Mouse (Mus musculus) hindbrain, embryonic 12.5 days (tissue): ENCODE results near the gene Afap1. TPM values are rescaled to one million over a fixed set of nuclear protein-coding genes. Genes with fewer than 3 reads are reported as not detected.

Source experiments
- ATAC-seq: fragments of 200-750 bp; cut with Nextera tagmentation; 2 replicates; pipeline ENCODE4 v1.8.0; 2017; ENCODE audit warnings: moderate TSS enrichment; ENCODE audit not compliant: low FRiP score
- H3K27ac ChIP-seq: fragments of 300-500 bp; sonication (generic); 2 replicates; pipeline ENCODE4 v1.5.1; 2016; ENCODE audit warnings: mild to moderate bottlenecking
- H3K27me3 ChIP-seq: fragments of 300-500 bp; sonication (generic); 2 replicates; pipeline ENCODE4 v1.6.1; 2016; ENCODE audit warnings: mild to moderate bottlenecking
- H3K36me3 ChIP-seq: fragments of 300-500 bp; sonication (generic); 2 replicates; pipeline ENCODE4 v1.6.1; 2016; ENCODE audit warnings: mild to moderate bottlenecking
- H3K4me1 ChIP-seq: fragments of 300-500 bp; sonication (generic); 2 replicates; pipeline ENCODE4 v1.6.1; 2016
- H3K4me2 ChIP-seq: fragments of 300-500 bp; sonication (generic); replicated peaks from 2 replicates; pipeline ENCODE4 v1.6.1; 2016; ENCODE audit warnings: mild to moderate bottlenecking
- H3K4me3 ChIP-seq: fragments of 300-500 bp; sonication (generic); 2 replicates; pipeline ENCODE4 v1.5.1; 2016; ENCODE audit warnings: mild to moderate bottlenecking
- H3K9ac ChIP-seq: fragments of 300-500 bp; sonication (generic); 2 replicates; pipeline ENCODE4 v1.6.1; 2016; ENCODE audit warnings: mild to moderate bottlenecking, moderate library complexity
- H3K9me3 ChIP-seq: fragments of 300-500 bp; sonication (generic); replicated peaks from 2 replicates; pipeline ENCODE4 v1.6.1; 2016; ENCODE audit warnings: mild to moderate bottlenecking
- WGBS: fragments of 180-500 bp; shearing (Covaris S2); methylation state at CpG from one replicate; pipeline ENCODE4 v1.1.7; 2016; 5-methylcytosine and 5-hydroxymethylcytosine counted together
- polyA plus RNA-seq: library from polyadenylated mRNA; unstranded; fragments of >200 nt; fragmentation: Nextera tagmentation; extraction: Ambion mirVana; gene quantifications from 2 replicates; pipeline ENCODE4 v1.2.1, GENCODE M21; 2016

Gene Afap1
- polyA plus RNA-seq, 1 experiment from 2014 or later, result 80.4 TPM

DNA sequence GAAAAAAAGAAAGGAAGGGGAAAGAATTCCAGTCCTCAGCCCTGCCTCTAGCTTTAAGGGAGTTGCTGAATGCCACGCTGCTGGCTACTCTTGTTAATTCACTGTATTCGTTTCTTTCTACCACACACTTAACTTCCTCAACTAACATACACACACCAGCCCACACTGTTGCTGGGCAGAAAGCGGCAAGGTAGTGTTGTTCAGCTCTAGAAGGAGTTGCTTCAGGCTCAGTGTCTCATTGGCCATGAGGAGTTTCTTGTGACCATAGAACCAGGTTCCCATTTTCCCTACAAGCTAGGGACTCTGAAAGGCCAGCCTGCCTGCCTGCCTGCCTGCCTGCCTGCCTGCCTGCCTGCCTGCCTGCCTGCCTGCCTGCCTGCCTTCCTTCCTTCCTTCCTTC lies 5.9 kb downstream of the Afap1 start:
- Histone ChIP-seq H3K27me3 (no peaks in the 10 kb centered on the region), H3K9ac (no peak overlapping the region), H3K4me1 (peaks cover 84% of the 10 kb centered on the region), H3K36me3 (no peaks in the 10 kb centered on the region), H3K9me3 (no peaks in the 10 kb centered on the region), H3K27ac (no peak overlapping the region), H3K4me3 (no peak overlapping the region), H3K4me2 (no peak overlapping the region)
- 86% methylated on average over 3 of the region's 3 CpGs for WGBS
- ATAC-seq, result no peak

DNA sequence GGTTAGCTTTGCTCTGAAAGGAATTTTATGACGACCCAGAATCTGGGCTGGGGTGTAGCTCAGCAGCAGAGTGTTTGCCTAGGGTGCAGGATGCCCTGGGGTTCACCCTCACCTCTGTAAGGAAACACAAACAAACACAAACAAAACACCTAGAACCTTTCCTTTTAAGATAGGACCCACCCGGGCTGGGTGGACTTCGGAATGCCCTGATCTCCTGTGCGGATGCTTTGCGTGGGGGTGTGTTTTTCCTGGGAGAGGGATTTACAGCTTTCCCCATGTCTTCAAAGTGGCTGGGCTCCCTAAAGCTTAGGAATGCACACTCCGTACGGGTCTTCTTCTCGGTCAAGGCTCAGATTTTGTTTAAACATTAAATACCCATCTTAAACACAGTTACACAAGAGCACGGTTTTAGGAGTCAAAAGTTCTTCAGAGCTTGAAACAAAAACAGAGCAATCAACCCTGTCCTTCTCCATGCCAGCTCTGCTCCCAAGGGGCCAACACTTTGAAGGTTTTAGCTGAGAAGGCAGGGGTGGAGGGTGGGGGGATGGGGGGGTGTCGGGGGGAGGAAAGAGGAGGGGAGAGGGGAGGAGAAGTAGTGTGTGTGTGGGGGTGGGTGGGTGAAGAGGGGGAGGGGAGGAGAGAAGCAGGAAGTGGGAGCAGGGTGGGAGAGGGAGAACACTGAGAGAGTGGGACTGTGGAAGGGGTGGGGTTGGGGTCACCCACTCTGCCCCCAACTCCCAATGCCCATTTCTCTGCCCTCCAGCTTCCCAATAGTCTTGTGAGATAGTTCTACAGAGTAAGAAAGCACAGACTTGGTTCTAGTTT lies 7.5 kb downstream of the Afap1 start:
- no peaks in the 10 kb centered on the region for H3K36me3 ChIP-seq
- H3K27ac ChIP-seq, result peak overlapping the region; percentile 35
- no peak overlapping the region for H3K4me3 ChIP-seq
- no peaks in the 10 kb centered on the region for H3K9me3 ChIP-seq
- 24% methylated on average over 10 of the region's 10 CpGs for WGBS
- peak overlapping the region; percentile 8; the same call in 1 of the 2 replicates for H3K9ac ChIP-seq
- peak; percentile 21; the same call in 1 of the 2 replicates for ATAC-seq
- H3K4me1 ChIP-seq, result peaks cover 88% of the 10 kb centered on the region
- H3K4me2 ChIP-seq, result peak overlapping the region; percentile 27
- no peaks in the 10 kb centered on the region for H3K27me3 ChIP-seq

DNA sequence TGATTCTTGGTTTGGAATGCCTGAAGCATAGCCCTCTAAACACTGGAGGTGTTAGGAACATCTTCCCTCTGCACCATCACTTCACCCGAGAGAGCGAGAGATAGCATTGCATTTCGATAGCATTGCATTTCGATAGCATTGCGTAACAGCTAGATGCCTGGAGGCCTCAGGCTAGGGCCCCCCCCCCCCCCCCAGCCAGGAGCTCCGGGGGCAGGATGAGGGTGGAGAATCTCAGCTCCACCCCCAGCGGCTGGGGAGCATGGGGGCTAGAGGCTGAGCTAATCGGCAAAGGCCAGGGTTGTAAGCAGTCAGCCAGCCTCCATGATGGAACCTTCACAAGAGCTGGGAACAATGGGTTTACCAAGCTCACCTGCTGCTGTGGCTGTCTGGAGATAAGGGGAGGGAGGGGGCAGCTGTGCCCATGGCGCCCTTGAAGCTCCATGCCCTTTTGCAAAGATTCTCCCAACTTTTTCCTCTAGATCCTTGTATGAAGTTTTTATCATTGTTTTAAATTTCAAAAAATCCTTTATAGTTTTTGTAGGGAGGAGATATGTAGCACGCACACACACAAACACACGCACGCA lies 8.2 kb downstream of the Afap1 start:
- peak overlapping the region; percentile 27 for H3K4me2 ChIP-seq
- no peak overlapping the region for H3K4me3 ChIP-seq
- H3K9ac ChIP-seq, result peak overlapping the region; percentile 8; the same call in 1 of the 2 replicates
- ATAC-seq, result peak; percentile 45; the same call in 1 of the 2 replicates
- H3K27me3 ChIP-seq, result no peaks in the 10 kb centered on the region
- 47% methylated on average over 12 of the region's 12 CpGs for WGBS
- H3K27ac ChIP-seq, result peak overlapping the region; percentile 35; the same call in 1 of the 2 replicates
- no peaks in the 10 kb centered on the region for H3K36me3 ChIP-seq
- H3K9me3 ChIP-seq, result no peaks in the 10 kb centered on the region
- peaks cover 88% of the 10 kb centered on the region for H3K4me1 ChIP-seq

DNA sequence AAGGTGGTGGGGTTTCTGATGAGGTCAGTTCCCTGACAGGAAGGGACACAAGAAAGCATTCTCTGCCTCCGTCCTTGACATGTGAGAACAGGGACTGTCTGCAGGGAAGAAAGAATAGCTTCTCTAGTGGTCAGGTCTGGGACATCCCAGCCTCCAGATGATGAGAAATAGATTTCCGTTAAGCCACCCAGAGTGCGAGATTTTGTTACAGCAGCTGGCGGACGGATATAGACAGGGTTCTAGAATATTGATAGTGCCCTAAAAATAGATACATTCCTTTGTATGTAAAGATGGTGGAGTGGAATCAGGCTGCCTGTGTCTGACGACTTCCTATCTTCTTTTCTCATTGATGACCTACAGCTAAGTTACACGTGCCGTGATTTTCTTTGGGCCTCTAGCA lies 10.3 kb downstream of the Afap1 start:
- peaks cover 89% of the 10 kb centered on the region for H3K4me1 ChIP-seq
- no peaks in the 10 kb centered on the region for H3K9me3 ChIP-seq
- no peak for ATAC-seq
- H3K27ac ChIP-seq, result no peak overlapping the region
- H3K9ac ChIP-seq, result no peak overlapping the region
- WGBS, result 69% methylated on average over 8 of the region's 8 CpGs
- no peaks in the 10 kb centered on the region for H3K27me3 ChIP-seq
- H3K36me3 ChIP-seq, result no peaks in the 10 kb centered on the region
- no peak overlapping the region for H3K4me2 ChIP-seq
- no peak overlapping the region for H3K4me3 ChIP-seq

DNA sequence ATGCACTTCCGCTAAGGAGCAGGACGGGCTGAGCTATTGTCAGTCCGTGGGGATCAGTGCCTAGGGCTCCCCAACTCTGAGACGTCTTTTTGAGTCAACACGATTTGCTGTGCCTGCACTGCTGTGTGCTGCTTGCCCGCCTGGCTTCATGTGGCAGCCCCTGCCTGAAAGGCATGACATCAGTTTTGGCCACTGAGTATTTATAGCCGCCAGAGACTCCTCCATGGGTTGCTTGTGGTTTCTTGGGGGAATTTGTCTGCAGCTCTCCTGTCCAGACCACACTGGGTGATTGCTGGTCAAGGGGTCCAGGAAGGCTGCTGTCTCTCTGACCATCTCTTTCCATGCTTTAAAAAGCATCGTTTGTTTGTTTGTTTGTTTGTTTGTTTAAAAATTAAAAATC lies 12.2 kb downstream of the Afap1 start:
- H3K27me3 ChIP-seq, result no peaks in the 10 kb centered on the region
- no peaks in the 10 kb centered on the region for H3K36me3 ChIP-seq
- H3K4me3 ChIP-seq, result no peak overlapping the region
- no peak overlapping the region for H3K4me2 ChIP-seq
- peaks cover 89% of the 10 kb centered on the region for H3K4me1 ChIP-seq
- H3K9ac ChIP-seq, result no peak overlapping the region
- WGBS, result 58% methylated on average over 8 of the region's 8 CpGs
- no peaks in the 10 kb centered on the region for H3K9me3 ChIP-seq
- H3K27ac ChIP-seq, result peak overlapping the region; percentile 7; the same call in 1 of the 2 replicates
- ATAC-seq, result no peak

DNA sequence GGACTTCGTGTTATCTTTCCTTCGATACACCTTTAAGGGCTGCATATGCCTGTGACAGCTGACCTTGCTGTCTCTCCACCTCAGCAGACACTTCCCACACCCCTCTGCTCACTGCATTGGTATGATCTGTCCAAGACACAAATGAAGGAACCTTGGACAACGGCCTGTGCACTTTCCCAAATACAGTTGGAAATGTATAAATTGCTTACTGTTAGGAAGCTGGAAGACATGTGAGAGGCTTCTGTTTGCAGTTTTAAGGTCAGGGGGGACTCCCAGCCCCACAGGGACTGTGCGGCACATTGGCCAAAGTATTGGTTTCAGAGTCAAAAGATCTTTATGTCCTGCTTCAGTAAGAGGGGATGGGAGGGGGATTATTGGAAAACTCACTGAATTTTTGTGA lies 14.0 kb downstream of the Afap1 start:
- H3K4me3 ChIP-seq, result no peak overlapping the region
- WGBS, result 70% methylated on average over 4 of the region's 4 CpGs
- no peaks in the 10 kb centered on the region for H3K27me3 ChIP-seq
- H3K9me3 ChIP-seq, result no peaks in the 10 kb centered on the region
- no peak for ATAC-seq
- H3K36me3 ChIP-seq, result no peaks in the 10 kb centered on the region
- no peak overlapping the region for H3K9ac ChIP-seq
- peaks cover 80% of the 10 kb centered on the region for H3K4me1 ChIP-seq
- peak overlapping the region; percentile 92 for H3K27ac ChIP-seq
- H3K4me2 ChIP-seq, result no peak overlapping the region

DNA sequence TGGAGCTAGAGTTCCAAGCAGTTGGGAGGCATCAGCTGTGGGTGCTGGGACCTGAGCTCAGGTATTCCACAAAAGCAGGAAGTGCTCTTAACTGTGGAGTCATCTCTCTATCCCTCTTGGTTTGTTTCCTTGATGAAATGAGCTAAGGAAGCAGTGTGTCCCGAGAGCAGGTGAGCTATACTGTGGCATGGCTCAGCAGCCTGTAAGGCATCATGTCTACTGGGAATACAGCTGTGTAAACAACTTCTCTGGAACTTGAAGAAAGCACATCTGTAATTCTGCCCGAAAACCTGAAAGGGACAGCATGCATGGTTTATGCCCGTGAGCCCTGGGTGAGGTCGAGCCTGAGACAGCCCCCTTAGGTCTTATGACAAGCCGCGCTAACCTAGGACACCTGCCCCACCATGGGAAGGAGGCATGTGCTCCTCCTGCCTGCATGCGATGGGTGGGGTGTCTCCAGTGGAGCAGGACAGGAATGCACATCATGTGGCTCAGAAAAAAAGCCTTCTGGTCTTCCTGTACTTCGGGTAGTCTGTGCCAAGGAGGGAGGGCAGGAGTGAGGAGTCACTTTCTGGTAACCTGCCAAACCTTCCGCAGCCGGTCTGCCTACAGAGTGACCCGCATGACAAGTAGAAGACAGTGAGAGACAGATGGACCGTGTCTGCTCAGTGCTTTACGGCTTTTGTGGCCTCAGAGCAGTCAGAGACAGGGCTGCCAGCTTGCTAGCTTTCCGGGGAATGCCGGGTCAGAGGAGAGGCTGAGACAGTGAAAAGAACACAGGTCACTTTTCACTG lies 14.7 kb downstream of the Afap1 start:
- peak overlapping the region; percentile 10; the same call in 1 of the 2 replicates for H3K9ac ChIP-seq
- peak overlapping the region; percentile 32 for H3K4me2 ChIP-seq
- 16% methylated on average over 15 of the region's 15 CpGs for WGBS
- peaks cover 78% of the 10 kb centered on the region for H3K4me1 ChIP-seq
- H3K4me3 ChIP-seq, result no peak overlapping the region
- H3K36me3 ChIP-seq, result peaks cover 7% of the 10 kb centered on the region; the same call in 1 of the 2 replicates
- no peaks in the 10 kb centered on the region for H3K9me3 ChIP-seq
- no peaks in the 10 kb centered on the region for H3K27me3 ChIP-seq
- peak overlapping the region; percentile 92 for H3K27ac ChIP-seq
- peak; percentile 90 for ATAC-seq

DNA sequence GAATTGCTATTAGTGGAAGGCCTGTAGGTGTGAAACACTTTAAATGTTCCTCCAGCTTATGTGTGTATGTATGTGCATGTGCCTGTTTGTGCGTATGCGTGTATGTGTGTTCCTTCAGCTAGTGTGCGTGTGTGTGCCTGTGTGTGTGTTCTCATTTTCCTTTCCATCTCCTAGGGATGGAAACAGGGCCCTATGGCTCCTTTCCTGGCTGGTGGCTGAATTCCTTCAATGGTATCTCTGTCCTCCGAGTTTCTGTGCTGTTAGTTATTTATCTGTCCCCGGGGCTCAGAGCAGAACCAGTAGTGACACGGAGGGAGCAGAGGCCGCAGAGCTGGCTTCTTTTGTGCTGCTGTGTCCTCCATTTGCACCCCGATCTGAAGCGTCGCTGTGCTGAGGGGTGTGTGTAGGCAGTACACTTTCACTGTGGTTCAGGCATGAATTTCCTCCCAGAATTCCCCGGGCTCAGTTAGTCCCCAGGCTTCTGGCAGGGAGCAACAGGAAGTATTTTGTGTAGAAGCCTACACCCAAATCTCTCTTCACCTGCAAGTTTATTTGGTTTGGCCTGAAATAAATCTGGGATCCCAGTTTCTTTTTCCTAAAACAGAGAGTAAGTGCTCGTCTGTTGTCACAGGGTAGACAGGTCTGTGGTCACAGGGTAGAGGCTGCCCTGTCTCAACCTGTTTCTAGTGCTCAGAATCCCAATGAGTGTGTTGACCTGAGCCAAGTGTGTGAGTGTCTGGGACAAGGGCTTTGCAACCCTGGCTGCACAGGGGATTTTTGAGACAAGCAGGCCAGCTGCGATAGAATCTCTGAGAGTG lies 15.7 kb downstream of the Afap1 start:
- WGBS, result 52% methylated on average over 13 of the region's 13 CpGs
- Histone ChIP-seq H3K27me3 (no peaks in the 10 kb centered on the region), H3K27ac (peak overlapping the region; percentile 92), H3K4me3 (no peak overlapping the region), H3K9me3 (no peaks in the 10 kb centered on the region), H3K4me1 (peaks cover 70% of the 10 kb centered on the region), H3K36me3 (peaks cover 7% of the 10 kb centered on the region; the same call in 1 of the 2 replicates), H3K4me2 (peak overlapping the region; percentile 32), H3K9ac (peak overlapping the region; percentile 35)
- ATAC-seq, result peak; percentile 7; the same call in 1 of the 2 replicates

DNA sequence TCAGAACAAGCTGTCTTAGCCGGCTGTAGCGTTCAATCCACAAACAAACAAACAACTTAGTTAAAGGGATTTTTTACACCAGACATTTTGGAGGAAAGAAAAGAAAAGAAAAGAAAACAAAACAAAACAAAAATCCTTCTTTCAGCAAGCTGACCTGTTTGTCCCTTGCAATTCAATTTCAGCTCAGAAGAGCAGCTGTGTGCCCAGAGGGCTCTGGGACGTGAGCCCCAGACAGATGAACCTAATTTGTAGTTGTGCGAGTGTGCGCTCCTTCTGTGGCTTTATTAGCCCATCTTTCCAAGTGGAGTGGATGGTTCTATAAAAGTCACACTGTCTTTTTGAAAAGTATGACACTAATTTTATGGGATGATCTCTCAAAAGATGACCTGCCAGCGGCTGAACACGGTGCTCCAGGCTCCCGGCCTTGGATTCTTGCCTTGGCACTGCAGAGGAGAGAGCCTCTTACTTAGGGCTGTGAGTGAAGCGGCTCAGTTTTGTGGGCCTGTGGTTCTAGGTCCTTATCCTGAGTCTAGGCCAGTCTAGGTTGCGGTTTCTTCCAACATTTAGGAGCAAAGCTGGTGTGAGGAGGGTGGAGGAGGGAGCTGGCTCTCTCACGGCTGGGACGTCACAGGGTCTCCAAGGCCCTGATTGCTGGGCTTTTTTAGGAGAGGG lies 22.6 kb downstream of the Afap1 start:
- Histone ChIP-seq H3K36me3 (peaks cover 7% of the 10 kb centered on the region; the same call in 1 of the 2 replicates), H3K9ac (no peak overlapping the region), H3K4me3 (no peak overlapping the region), H3K9me3 (no peaks in the 10 kb centered on the region), H3K27me3 (no peaks in the 10 kb centered on the region), H3K27ac (peak overlapping the region; percentile 84), H3K4me1 (peaks cover 65% of the 10 kb centered on the region), H3K4me2 (no peak overlapping the region)
- WGBS, result 66% methylated on average over 12 of the region's 12 CpGs
- ATAC-seq, result no peak

DNA sequence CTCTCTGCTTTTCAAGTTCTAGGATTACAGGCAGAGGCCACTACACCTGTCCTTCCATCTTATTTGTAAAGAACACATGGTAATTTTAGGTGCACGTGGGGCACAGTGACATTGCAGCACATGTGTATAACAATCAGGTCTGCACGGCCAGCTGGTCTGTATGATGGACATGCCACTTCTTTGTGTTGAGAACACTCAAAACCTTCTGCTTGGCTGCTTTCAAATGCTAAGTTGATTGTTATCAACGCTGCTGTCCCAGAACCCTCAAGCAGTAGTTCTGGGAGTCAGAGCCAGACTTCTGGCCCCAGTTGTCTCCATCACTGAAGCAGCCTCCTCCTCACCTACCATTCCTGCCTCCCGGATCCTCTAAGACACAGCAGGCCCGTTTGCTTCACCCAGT lies 23.5 kb downstream of the Afap1 start:
- H3K9ac ChIP-seq, result no peak overlapping the region; the same call in 1 of the 2 replicates
- H3K4me2 ChIP-seq, result no peak overlapping the region
- no peaks in the 10 kb centered on the region for H3K9me3 ChIP-seq
- H3K27ac ChIP-seq, result peak overlapping the region; percentile 62
- H3K4me1 ChIP-seq, result peaks cover 72% of the 10 kb centered on the region
- H3K4me3 ChIP-seq, result no peak overlapping the region
- no peaks in the 10 kb centered on the region for H3K27me3 ChIP-seq
- peaks cover 7% of the 10 kb centered on the region; the same call in 1 of the 2 replicates for H3K36me3 ChIP-seq
- 45% methylated on average over 5 of the region's 5 CpGs for WGBS
- ATAC-seq, result no peak

DNA sequence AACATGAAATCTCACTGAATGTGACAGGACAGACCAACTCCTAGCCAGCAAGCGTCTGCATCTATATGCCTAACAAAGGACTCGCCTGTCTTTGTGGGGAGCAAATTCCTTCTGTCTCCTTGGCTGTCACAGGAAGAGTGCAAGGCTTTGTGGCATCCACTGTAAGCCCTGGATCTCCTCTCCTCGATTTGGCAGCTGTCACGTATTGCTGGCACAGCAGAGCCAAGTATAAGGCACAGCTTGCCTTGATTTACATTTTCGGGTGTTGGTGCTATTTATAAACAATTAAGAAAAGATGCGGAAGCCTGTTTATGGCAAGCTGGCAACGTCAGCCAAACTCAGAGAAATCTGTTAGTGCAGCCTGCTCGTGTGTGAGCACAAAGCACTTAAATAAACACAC lies 25.3 kb downstream of the Afap1 start:
- Histone ChIP-seq H3K27ac (peak overlapping the region; percentile 89), H3K27me3 (no peaks in the 10 kb centered on the region), H3K9me3 (no peaks in the 10 kb centered on the region), H3K36me3 (no peaks in the 10 kb centered on the region), H3K4me3 (no peak overlapping the region), H3K4me1 (peaks cover 89% of the 10 kb centered on the region), H3K9ac (peak overlapping the region; percentile 44), H3K4me2 (peak overlapping the region; percentile 15)
- 0 out of 2 replicates have a peak, but pooled peaks have one; percentile 30 for ATAC-seq
- WGBS, result 18% methylated on average over 8 of the region's 8 CpGs
